Mouse (Mus musculus) lung, postnatal 0 days (tissue): ENCODE data around the gene Grm8.

Experiments
- CTCF ChIP-seq: IDR thresholded peaks from 2 replicates; pipeline ENCODE4 v1.5.1; 2016; ENCODE audit warnings: antibody characterized with exemption, mild to moderate bottlenecking
- EP300 ChIP-seq: IDR thresholded peaks from 2 replicates; pipeline ENCODE4 v1.6.1; 2016; ENCODE audit warnings: antibody characterized with exemption, mild to moderate bottlenecking, control low read depth

- no peak for TF ChIP-seq CTCF
- TF ChIP-seq EP300, result no peak
These were observed 816.4 kb downstream of the Grm8 start for GRCm38 (mm10) chr6:27318575-27318974.
